Mouse (Mus musculus) stomach, embryonic 16.5 days (tissue): Measurements from ENCODE around the gene Dlk2. TPM values are rescaled to one million over a fixed set of nuclear protein-coding genes. Genes with fewer than 3 reads are reported as not detected.

Experiments
- ATAC-seq: fragments of 200-750 bp; cut with Nextera tagmentation; 2 replicates; pipeline ENCODE4 v1.8.0; 2017; ENCODE audit warnings: moderate number of reproducible peaks, moderate TSS enrichment; ENCODE audit not compliant: insufficient read depth, low FRiP score
- H3K27ac ChIP-seq: fragments of 300-500 bp; sonication (generic); 2 replicates; pipeline ENCODE4 v1.5.1; 2014; ENCODE audit warnings: low read length
- H3K27me3 ChIP-seq: fragments of 300-500 bp; sonication (generic); 2 replicates; pipeline ENCODE4 v1.6.1; 2014; ENCODE audit warnings: low read length, control low read depth, mixed read lengths; ENCODE audit not compliant: control insufficient read depth, insufficient read depth
- H3K36me3 ChIP-seq: fragments of 300-500 bp; sonication (generic); 2 replicates; pipeline ENCODE4 v1.6.1; 2014; ENCODE audit warnings: low read length; ENCODE audit not compliant: control insufficient read depth, insufficient read depth
- H3K4me1 ChIP-seq: fragments of 300-500 bp; sonication (generic); 2 replicates; pipeline ENCODE4 v1.6.1; 2014; ENCODE audit warnings: low read length, control low read depth, mixed read lengths; ENCODE audit not compliant: control insufficient read depth, insufficient read depth
- H3K4me2 ChIP-seq: fragments of 300-500 bp; sonication (generic); 2 replicates; pipeline ENCODE4 v1.6.1; 2014; ENCODE audit warnings: low read depth, low read length, mixed read lengths
- H3K4me3 ChIP-seq: fragments of 300-500 bp; sonication (generic); replicated peaks from 2 replicates; pipeline ENCODE4 v1.5.1; 2014; ENCODE audit warnings: mild to moderate bottlenecking, low read length
- H3K9ac ChIP-seq: fragments of 300-500 bp; sonication (generic); 2 replicates; pipeline ENCODE4 v1.6.1; 2014; ENCODE audit warnings: low read length
- H3K9me3 ChIP-seq: fragments of 300-500 bp; sonication (generic); replicated peaks from 2 replicates; pipeline ENCODE4 v1.6.1; 2016; ENCODE audit warnings: low read length, control low read depth; ENCODE audit not compliant: control insufficient read depth
- WGBS: fragments of 180-500 bp; shearing (Covaris S2); extraction: QIAGEN DNeasy Blood & Tissue Kit; methylation state at CpG from one replicate; pipeline ENCODE4 v1.1.7; 2014; 5-methylcytosine and 5-hydroxymethylcytosine counted together
- polyA plus RNA-seq: library from polyadenylated mRNA; unstranded; fragments of >200 nt; fragmentation: Nextera tagmentation; extraction: Ambion mirVana; gene quantifications from 2 replicates; pipeline ENCODE4 v1.2.1, GENCODE M21; 2015

Gene Dlk2
- polyA plus RNA-seq, 1 experiment from 2014 or later: 6.7 TPM

DNA sequence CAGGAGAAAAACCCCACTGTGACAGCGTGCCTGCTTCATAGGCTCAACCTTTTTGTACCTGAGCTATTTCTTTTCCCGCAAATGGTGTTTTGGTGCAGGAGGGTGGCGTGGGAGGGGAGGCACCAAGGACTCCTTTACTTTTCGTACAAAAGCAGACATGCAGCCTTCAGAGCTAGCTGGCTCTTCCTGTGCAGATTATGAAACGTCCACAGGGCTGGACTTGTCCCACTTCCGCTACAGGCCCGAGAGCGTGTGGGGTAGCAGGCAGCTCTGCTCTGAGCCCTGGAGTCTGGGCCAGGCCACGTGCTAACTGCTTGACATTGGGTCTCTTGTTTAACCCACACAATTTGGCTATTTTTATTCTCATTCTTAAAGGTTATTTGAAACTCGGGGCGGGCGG is 4.7 kb downstream of the Dlk2 start:
- Histone ChIP-seq H3K4me1 (peaks cover 7% of the 10 kb centered on the region), H3K27ac (no peak overlapping the region), H3K4me2 (no peak overlapping the region), H3K9me3 (no peaks in the 10 kb centered on the region), H3K9ac (no peak overlapping the region), H3K4me3 (no peak overlapping the region), H3K36me3 (no peaks in the 10 kb centered on the region), H3K27me3 (peaks cover 11% of the 10 kb centered on the region)
- WGBS: 68% methylated on average over 12 of the region's 12 CpGs
- ATAC-seq: no peak

DNA sequence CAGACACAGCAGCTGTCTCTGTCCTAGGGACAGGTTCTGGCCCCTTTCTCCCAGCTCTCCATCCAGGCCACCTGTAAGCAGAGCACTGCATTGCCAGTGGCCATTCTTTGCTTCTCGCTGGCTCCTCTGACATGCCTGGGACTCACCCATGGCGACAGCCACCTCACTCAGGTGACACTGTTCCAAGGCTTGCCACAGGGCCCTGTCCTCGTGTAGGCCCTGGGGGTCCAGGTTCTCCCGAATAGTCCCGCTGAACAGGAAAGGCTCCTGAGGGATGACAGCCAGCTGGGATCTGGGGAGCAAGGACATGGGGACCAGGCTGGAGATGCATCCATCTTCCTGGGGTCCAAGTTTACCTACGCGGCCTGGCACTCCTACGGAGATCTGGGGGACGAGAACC is 7.0 kb downstream of the Dlk2 start:
- Histone ChIP-seq H3K4me2 (no peak overlapping the region), H3K9ac (no peak overlapping the region), H3K4me1 (no peaks in the 10 kb centered on the region), H3K36me3 (no peaks in the 10 kb centered on the region), H3K9me3 (no peaks in the 10 kb centered on the region), H3K27ac (no peak overlapping the region), H3K27me3 (peaks cover 3% of the 10 kb centered on the region), H3K4me3 (no peak overlapping the region)
- no peak for ATAC-seq
- WGBS: 90% methylated on average over 9 of the region's 9 CpGs

DNA sequence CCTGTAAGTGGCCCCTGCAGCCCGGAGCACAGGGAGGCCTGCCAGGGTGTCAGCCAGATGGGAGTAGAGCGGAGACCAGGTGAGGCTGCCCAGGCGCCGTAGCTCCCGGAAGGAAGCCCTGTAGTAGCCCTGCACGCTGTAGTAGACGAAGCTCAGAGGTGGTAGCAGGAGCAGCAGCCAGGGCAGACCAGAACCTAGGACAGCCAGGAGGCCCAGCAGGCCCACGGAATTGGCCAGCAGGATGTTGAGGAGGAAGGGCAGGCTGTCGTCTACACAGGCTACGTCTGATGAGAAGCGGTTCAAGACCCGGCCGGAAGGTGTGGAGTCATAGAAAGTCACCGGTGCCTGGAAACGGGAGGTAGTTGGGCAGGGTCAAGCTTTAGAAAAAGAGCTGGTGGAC is 9.7 kb downstream of the Dlk2 start:
- ATAC-seq: no peak
- Histone ChIP-seq H3K9ac (no peak overlapping the region), H3K36me3 (no peaks in the 10 kb centered on the region), H3K4me2 (no peak overlapping the region), H3K9me3 (no peaks in the 10 kb centered on the region), H3K4me3 (no peak overlapping the region), H3K4me1 (no peaks in the 10 kb centered on the region), H3K27ac (no peak overlapping the region), H3K27me3 (no peaks in the 10 kb centered on the region)
- 90% methylated on average over 15 of the region's 15 CpGs for WGBS

- no peak overlapping the region for H3K9ac ChIP-seq
- no peaks in the 10 kb centered on the region for H3K36me3 ChIP-seq
- H3K4me3 ChIP-seq: no peak overlapping the region
- H3K9me3 ChIP-seq: no peaks in the 10 kb centered on the region
- H3K4me2 ChIP-seq: no peak overlapping the region
- 77% methylated on average over 12 of the region's 12 CpGs for WGBS
- H3K27ac ChIP-seq: no peak overlapping the region
- no peak for ATAC-seq
- no peaks in the 10 kb centered on the region for H3K27me3 ChIP-seq
- no peaks in the 10 kb centered on the region for H3K4me1 ChIP-seq
These were observed 12.6 kb downstream of the Dlk2 start for GRCm38 (mm10) chr17:46309835-46310234.

GRCm38 (mm10) chr17:46310515-46310914 is 13.3 kb downstream of the Dlk2 start:
- no peaks in the 10 kb centered on the region for H3K27me3 ChIP-seq
- WGBS: 78% methylated on average over 10 of the region's 10 CpGs

DNA sequence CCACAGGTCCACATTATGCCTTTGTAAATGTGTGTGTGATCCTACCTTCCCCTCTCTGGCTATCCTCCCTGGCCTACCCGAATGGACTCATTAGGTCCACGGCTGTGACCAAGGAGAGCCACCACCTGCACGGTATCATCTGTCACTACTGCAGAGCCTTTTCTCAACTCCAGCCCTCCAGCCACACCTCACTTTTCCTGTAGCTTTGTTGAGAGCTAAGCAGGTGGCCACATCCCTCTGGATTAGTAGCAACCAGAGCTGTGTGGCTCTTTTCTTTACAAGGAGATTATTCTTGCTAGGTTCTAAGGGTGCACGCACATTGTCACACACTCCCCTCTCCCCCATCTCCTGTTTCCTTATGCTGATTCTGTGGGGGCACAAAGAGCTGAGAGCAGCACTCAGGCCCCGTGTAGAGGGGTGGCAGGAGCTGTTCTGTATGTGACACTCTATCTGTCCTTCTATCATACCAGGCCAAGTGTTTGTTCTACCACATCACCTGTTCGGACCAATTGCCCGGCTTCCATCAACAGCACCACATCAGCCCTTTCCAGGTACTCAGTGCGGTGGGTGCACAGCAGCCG is 16.0 kb downstream of the Dlk2 start:
- no peak for ATAC-seq
- Histone ChIP-seq H3K9ac (no peak overlapping the region), H3K9me3 (no peaks in the 10 kb centered on the region), H3K4me2 (no peak overlapping the region), H3K27ac (no peak overlapping the region), H3K4me1 (no peaks in the 10 kb centered on the region), H3K4me3 (no peak overlapping the region), H3K27me3 (no peaks in the 10 kb centered on the region), H3K36me3 (no peaks in the 10 kb centered on the region)
- WGBS: 83% methylated on average over 9 of the region's 9 CpGs

More at GRCm38 (mm10) chr17:46310515-46310914, 13.3 kb downstream of the Dlk2 start:
- no peaks in the 10 kb centered on the region for H3K36me3 ChIP-seq
- no peak for ATAC-seq
- no peak overlapping the region for H3K4me2 ChIP-seq
- H3K9me3 ChIP-seq: no peaks in the 10 kb centered on the region
- H3K4me3 ChIP-seq: no peak overlapping the region
- no peaks in the 10 kb centered on the region for H3K4me1 ChIP-seq
- H3K9ac ChIP-seq: no peak overlapping the region
- no peak overlapping the region for H3K27ac ChIP-seq

DNA sequence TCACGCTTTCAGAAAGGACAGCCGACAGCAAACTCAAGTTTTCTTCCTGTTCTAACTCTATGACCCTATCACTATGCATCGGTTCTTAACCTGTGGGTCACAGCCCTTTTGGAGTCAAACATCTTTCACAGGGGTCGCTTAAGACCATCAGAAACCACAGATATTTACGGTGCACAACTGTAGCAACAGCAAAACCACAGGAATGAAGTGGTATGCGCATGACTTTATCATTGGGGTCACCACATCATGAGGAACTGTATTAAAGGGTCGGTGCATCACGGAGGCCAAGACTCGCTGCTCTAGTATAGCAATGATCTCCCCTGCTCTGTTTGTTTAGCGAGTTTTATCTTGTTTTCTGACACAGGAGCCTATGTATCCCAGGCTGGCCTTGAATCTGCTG is 18.6 kb downstream of the Dlk2 start:
- Histone ChIP-seq H3K9ac (no peak overlapping the region), H3K4me1 (no peaks in the 10 kb centered on the region), H3K9me3 (no peaks in the 10 kb centered on the region), H3K4me2 (no peak overlapping the region), H3K4me3 (no peak overlapping the region), H3K36me3 (no peaks in the 10 kb centered on the region), H3K27ac (no peak overlapping the region), H3K27me3 (no peaks in the 10 kb centered on the region)
- 83% methylated on average over 10 of the region's 10 CpGs for WGBS
- ATAC-seq: no peak

DNA sequence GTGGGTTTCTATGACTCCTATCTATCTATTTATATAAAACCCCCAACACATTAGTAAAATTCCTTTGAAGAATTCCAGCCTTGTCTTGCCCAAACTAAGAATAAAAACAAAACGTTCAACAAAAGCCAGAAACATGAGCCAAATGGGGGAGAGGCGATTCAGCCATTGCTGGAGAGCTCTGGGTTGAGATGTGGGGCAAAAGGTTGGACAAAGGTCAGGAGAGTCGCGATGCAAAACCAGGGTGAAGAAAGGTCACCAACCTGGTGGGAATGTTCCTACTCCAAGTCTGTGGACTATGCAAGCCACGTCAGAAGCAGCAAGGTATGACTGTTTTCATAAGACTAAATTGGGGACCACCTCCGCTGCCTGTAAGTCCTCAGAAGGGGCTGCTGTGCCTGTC is 23.3 kb downstream of the Dlk2 start:
- Histone ChIP-seq H3K4me1 (no peaks in the 10 kb centered on the region), H3K36me3 (peaks cover 7% of the 10 kb centered on the region), H3K27me3 (no peaks in the 10 kb centered on the region), H3K27ac (no peak overlapping the region), H3K9ac (no peak overlapping the region), H3K4me2 (no peak overlapping the region), H3K4me3 (no peak overlapping the region), H3K9me3 (no peaks in the 10 kb centered on the region)
- ATAC-seq: no peak
- 56% methylated on average over 6 of the region's 6 CpGs for WGBS

DNA sequence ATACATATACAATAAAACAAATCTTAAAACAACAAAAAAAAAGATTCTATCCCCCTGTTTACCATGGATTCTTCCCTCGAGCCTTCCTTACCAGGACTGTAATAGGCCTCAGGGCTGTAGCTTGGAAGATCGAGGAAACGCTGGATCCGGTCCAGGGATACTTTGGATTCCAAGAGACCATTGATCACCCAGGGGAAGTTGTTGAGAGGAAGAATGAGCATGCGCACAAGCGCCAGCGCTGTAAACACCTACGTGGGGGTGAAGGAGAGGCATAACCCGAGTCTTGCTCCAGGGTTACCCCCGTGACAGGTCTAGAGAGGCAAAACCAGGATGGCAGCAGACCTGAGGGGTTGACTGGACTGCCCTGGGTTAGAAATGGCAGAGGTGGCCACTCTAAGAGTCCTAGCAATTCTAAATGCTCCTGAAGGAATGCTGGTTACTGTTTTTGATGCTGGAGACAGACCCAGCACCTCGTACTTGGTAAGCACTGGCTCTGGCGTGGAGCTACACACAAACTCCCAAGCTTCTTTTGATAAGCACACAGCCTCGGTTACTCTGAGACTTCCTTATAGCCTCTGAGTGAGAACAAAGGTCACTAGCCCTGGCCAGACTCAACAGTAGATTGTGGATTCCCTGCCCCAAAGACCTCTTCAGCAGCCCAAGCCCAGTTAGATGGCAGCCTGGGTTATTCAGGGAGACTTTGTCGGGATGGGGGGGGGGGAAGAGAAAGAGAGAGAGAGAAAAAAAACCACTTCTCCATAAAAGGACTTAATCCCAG is 25.0 kb downstream of the Dlk2 start:
- no peak overlapping the region for H3K27ac ChIP-seq
- H3K9ac ChIP-seq: no peak overlapping the region
- no peak overlapping the region for H3K4me3 ChIP-seq
- 81% methylated on average over 14 of the region's 14 CpGs for WGBS
- H3K4me2 ChIP-seq: no peak overlapping the region
- no peaks in the 10 kb centered on the region for H3K9me3 ChIP-seq
- no peaks in the 10 kb centered on the region for H3K27me3 ChIP-seq
- H3K36me3 ChIP-seq: peaks cover 7% of the 10 kb centered on the region
- ATAC-seq: no peak
- no peaks in the 10 kb centered on the region for H3K4me1 ChIP-seq
